Mouse (Mus musculus) hindbrain, embryonic 15.5 days (tissue): ENCODE measurements at regions not wholly inside any gene's neighbourhood (a gene's known extent, or its start where the extent isn't known, plus 50 kb on each side); places are given as distances from the start of the nearest gene placed in this dataset.

ENCODE experiments used
- ATAC-seq: fragments of 200-750 bp; cut with Nextera tagmentation; 2 replicates; pipeline ENCODE4 v1.8.0; 2017; ENCODE audit warnings: low read depth, moderate number of reproducible peaks, moderate TSS enrichment; ENCODE audit not compliant: low FRiP score
- H3K27ac ChIP-seq: fragments of 300-500 bp; sonication (generic); replicated peaks from 2 replicates; pipeline ENCODE4 v1.5.1; 2015; ENCODE audit warnings: mild to moderate bottlenecking, inconsistent platforms
- H3K27me3 ChIP-seq: fragments of 300-500 bp; sonication (generic); 2 replicates; pipeline ENCODE4 v1.6.1; 2015; ENCODE audit warnings: control low read depth, inconsistent platforms
- H3K36me3 ChIP-seq: fragments of 300-500 bp; sonication (generic); 2 replicates; pipeline ENCODE4 v1.6.1; 2015; ENCODE audit warnings: control low read depth, inconsistent platforms
- H3K4me1 ChIP-seq: fragments of 300-500 bp; sonication (generic); replicated peaks from 2 replicates; pipeline ENCODE4 v1.6.1; 2015; ENCODE audit warnings: control low read depth, inconsistent platforms
- H3K4me2 ChIP-seq: fragments of 300-500 bp; sonication (generic); 2 replicates; pipeline ENCODE4 v1.6.1; 2015; ENCODE audit warnings: moderate library complexity, mild to moderate bottlenecking, inconsistent platforms
- H3K4me3 ChIP-seq: fragments of 300-500 bp; sonication (generic); 2 replicates; pipeline ENCODE4 v1.5.1; 2015; ENCODE audit warnings: mild to moderate bottlenecking, inconsistent platforms
- H3K9ac ChIP-seq: fragments of 300-500 bp; sonication (generic); 2 replicates; pipeline ENCODE4 v1.6.1; 2015; ENCODE audit warnings: inconsistent platforms
- H3K9me3 ChIP-seq: fragments of 300-500 bp; sonication (generic); 2 replicates; pipeline ENCODE4 v1.6.1; 2016; ENCODE audit warnings: control low read depth, inconsistent platforms
- WGBS: fragments of 180-500 bp; shearing (Covaris S2); methylation state at CpG from one replicate; pipeline ENCODE4 v1.1.7; 2015; 5-methylcytosine and 5-hydroxymethylcytosine counted together

- no peak overlapping the region for H3K27ac ChIP-seq
- no peaks in the 10 kb centered on the region for H3K36me3 ChIP-seq
- no peaks in the 10 kb centered on the region for H3K4me1 ChIP-seq
- no peak overlapping the region for H3K9ac ChIP-seq
- H3K27me3 ChIP-seq = no peaks in the 10 kb centered on the region
- H3K9me3 ChIP-seq = no peaks in the 10 kb centered on the region
- H3K4me2 ChIP-seq = no peak overlapping the region
- 66% methylated on average over 5 of the region's 5 CpGs for WGBS
- no peak for ATAC-seq
- no peak overlapping the region for H3K4me3 ChIP-seq
Observed at GRCm38 (mm10) chr13:99617457-99617856, 101.1 kb upstream of the Map1b start.

- Histone ChIP-seq H3K36me3 (no peaks in the 10 kb centered on the region), H3K9ac (no peak overlapping the region), H3K4me3 (no peak overlapping the region), H3K9me3 (no peaks in the 10 kb centered on the region), H3K27ac (no peak overlapping the region), H3K27me3 (no peaks in the 10 kb centered on the region), H3K4me2 (no peak overlapping the region), H3K4me1 (peaks cover 24% of the 10 kb centered on the region)
- 74% methylated on average over 18 of the region's 18 CpGs for WGBS
- ATAC-seq = no peak
Observed at GRCm38 (mm10) chr13:99611715-99612494, 95.6 kb upstream of the Map1b start.

- peaks cover 24% of the 10 kb centered on the region for H3K4me1 ChIP-seq
- no peaks in the 10 kb centered on the region for H3K9me3 ChIP-seq
- H3K4me2 ChIP-seq = no peak overlapping the region
- no peak overlapping the region for H3K27ac ChIP-seq
- no peak overlapping the region for H3K4me3 ChIP-seq
- H3K9ac ChIP-seq = no peak overlapping the region
- no peaks in the 10 kb centered on the region for H3K27me3 ChIP-seq
- ATAC-seq = peak; percentile 54; the same call in 1 of the 2 replicates
- WGBS = 53% methylated on average over 5 of the region's 5 CpGs
- no peaks in the 10 kb centered on the region for H3K36me3 ChIP-seq
Observed at GRCm38 (mm10) chr13:99610498-99610897, 94.2 kb upstream of the Map1b start.

GRCm38 (mm10) chr13:99609151-99610146 is 93.1 kb upstream of the Map1b start:
- Histone ChIP-seq H3K27me3 (no peaks in the 10 kb centered on the region), H3K27ac (peak overlapping the region; percentile 28), H3K36me3 (no peaks in the 10 kb centered on the region), H3K4me2 (0 out of 2 replicates have a peak overlapping the region, but pooled peaks have one; percentile 4), H3K4me3 (no peak overlapping the region), H3K4me1 (peaks cover 24% of the 10 kb centered on the region), H3K9me3 (no peaks in the 10 kb centered on the region), H3K9ac (no peak overlapping the region)
- 17% methylated on average over 9 of the region's 9 CpGs for WGBS
- ATAC-seq = peak; percentile 43; the same call in 1 of the 2 replicates

GRCm38 (mm10) chr13:99608591-99608990 is 92.3 kb upstream of the Map1b start:
- Histone ChIP-seq H3K4me1 (peaks cover 24% of the 10 kb centered on the region), H3K36me3 (no peaks in the 10 kb centered on the region), H3K9me3 (no peaks in the 10 kb centered on the region), H3K4me3 (no peak overlapping the region), H3K9ac (no peak overlapping the region), H3K27me3 (no peaks in the 10 kb centered on the region), H3K4me2 (no peak overlapping the region), H3K27ac (no peak overlapping the region)
- ATAC-seq = no peak
- WGBS = 48% methylated on average over 5 of the region's 5 CpGs

- no peak overlapping the region for H3K4me3 ChIP-seq
- H3K4me2 ChIP-seq = no peak overlapping the region
- H3K27me3 ChIP-seq = no peaks in the 10 kb centered on the region
- H3K27ac ChIP-seq = no peak overlapping the region
- no peaks in the 10 kb centered on the region for H3K9me3 ChIP-seq
- H3K36me3 ChIP-seq = no peaks in the 10 kb centered on the region
- no peak for ATAC-seq
- 83% methylated on average over 6 of the region's 6 CpGs for WGBS
- no peak overlapping the region for H3K9ac ChIP-seq
- peaks cover 24% of the 10 kb centered on the region for H3K4me1 ChIP-seq
Observed at GRCm38 (mm10) chr13:99607208-99607607, 90.9 kb upstream of the Map1b start.

GRCm38 (mm10) chr13:99606606-99606990 is 90.3 kb upstream of the Map1b start:
- Histone ChIP-seq H3K9me3 (no peaks in the 10 kb centered on the region), H3K4me2 (no peak overlapping the region), H3K27me3 (no peaks in the 10 kb centered on the region), H3K9ac (no peak overlapping the region), H3K4me3 (no peak overlapping the region), H3K4me1 (peaks cover 24% of the 10 kb centered on the region), H3K36me3 (no peaks in the 10 kb centered on the region), H3K27ac (no peak overlapping the region)
- ATAC-seq = no peak
- WGBS = 65% methylated on average over 1 of the region's 1 CpGs

GRCm38 (mm10) chr13:99605866-99606605 is 89.7 kb upstream of the Map1b start:
- Histone ChIP-seq H3K4me3 (no peak overlapping the region), H3K27ac (no peak overlapping the region), H3K27me3 (no peaks in the 10 kb centered on the region), H3K9ac (no peak overlapping the region), H3K4me1 (peaks cover 24% of the 10 kb centered on the region), H3K4me2 (no peak overlapping the region), H3K36me3 (no peaks in the 10 kb centered on the region), H3K9me3 (no peaks in the 10 kb centered on the region)
- ATAC-seq = no peak
- WGBS = 81% methylated on average over 2 of the region's 2 CpGs

GRCm38 (mm10) chr13:99597891-99598290 is 81.6 kb upstream of the Map1b start:
- Histone ChIP-seq H3K9me3 (no peaks in the 10 kb centered on the region), H3K36me3 (no peaks in the 10 kb centered on the region), H3K9ac (no peak overlapping the region), H3K4me3 (no peak overlapping the region), H3K4me1 (peaks cover 16% of the 10 kb centered on the region), H3K27ac (no peak overlapping the region), H3K27me3 (no peaks in the 10 kb centered on the region), H3K4me2 (no peak overlapping the region)
- 56% methylated on average over 2 of the region's 2 CpGs for WGBS
- no peak for ATAC-seq

GRCm38 (mm10) chr13:99593846-99594813 is 77.8 kb upstream of the Map1b start:
- H3K36me3 ChIP-seq = no peaks in the 10 kb centered on the region
- WGBS = 18% methylated on average over 17 of the region's 17 CpGs
- no peak overlapping the region; the same call in 1 of the 2 replicates for H3K27ac ChIP-seq
- peaks cover 21% of the 10 kb centered on the region for H3K4me1 ChIP-seq
- H3K9me3 ChIP-seq = no peaks in the 10 kb centered on the region
- no peak overlapping the region for H3K4me3 ChIP-seq
- peak overlapping the region; percentile 16 for H3K4me2 ChIP-seq
- no peak overlapping the region for H3K9ac ChIP-seq
- no peaks in the 10 kb centered on the region for H3K27me3 ChIP-seq
- peak; percentile 73; the same call in 1 of the 2 replicates for ATAC-seq

GRCm38 (mm10) chr13:99593243-99593635 is 76.9 kb upstream of the Map1b start:
- no peaks in the 10 kb centered on the region for H3K27me3 ChIP-seq
- ATAC-seq = no peak
- H3K4me1 ChIP-seq = peaks cover 21% of the 10 kb centered on the region
- 44% methylated on average over 8 of the region's 8 CpGs for WGBS
- H3K4me2 ChIP-seq = no peak overlapping the region
- no peaks in the 10 kb centered on the region for H3K9me3 ChIP-seq
- no peak overlapping the region for H3K4me3 ChIP-seq
- no peak overlapping the region for H3K27ac ChIP-seq
- no peaks in the 10 kb centered on the region for H3K36me3 ChIP-seq
- no peak overlapping the region for H3K9ac ChIP-seq
